Mouse (Mus musculus): ENCODE measurements around the gene Myo1e.

The Myo1e gene

GRCm38 (mm10) chr9:70379502-70380467, 172.6 kb downstream of the Myo1e start:
- peak; percentile 20 for DNase-seq

- DNase-seq = no peak
These were observed 174.9 kb downstream of the Myo1e start for GRCm38 (mm10) chr9:70382091-70382490.

GRCm38 (mm10) chr9:70383750-70384149, 176.6 kb downstream of the Myo1e start:
- DNase-seq = peak; percentile 19

GRCm38 (mm10) chr9:70384494-70384893, 177.3 kb downstream of the Myo1e start:
- DNase-seq = no peak

- no peak for DNase-seq
These were observed 178.0 kb downstream of the Myo1e start for GRCm38 (mm10) chr9:70384958-70385728.

GRCm38 (mm10) chr9:70387410-70388119, 180.4 kb downstream of the Myo1e start:
- no peak for DNase-seq

- DNase-seq = no peak
These were observed 182.4 kb downstream of the Myo1e start for GRCm38 (mm10) chr9:70389548-70389947.

- DNase-seq = no peak
These were observed 183.9 kb downstream of the Myo1e start for GRCm38 (mm10) chr9:70391042-70391441.

GRCm38 (mm10) chr9:70391660-70392562, 184.8 kb downstream of the Myo1e start:
- no peak for DNase-seq

GRCm38 (mm10) chr9:70392563-70392907, 185.4 kb downstream of the Myo1e start:
- peak; percentile 78 for DNase-seq

- DNase-seq = peak; percentile 14
These were observed 188.5 kb downstream of the Myo1e start for GRCm38 (mm10) chr9:70395617-70396016.

- DNase-seq = no peak
These were observed 188.9 kb downstream of the Myo1e start for GRCm38 (mm10) chr9:70396083-70396482.

- no peak for DNase-seq
These were observed 194.9 kb downstream of the Myo1e start for GRCm38 (mm10) chr9:70401937-70402539.

- no peak for DNase-seq
These were observed 199.4 kb downstream of the Myo1e start for GRCm38 (mm10) chr9:70406596-70406995.

- DNase-seq = no peak
These were observed 201.6 kb downstream of the Myo1e start for GRCm38 (mm10) chr9:70408791-70409190.

GRCm38 (mm10) chr9:70409743-70410142, 202.6 kb downstream of the Myo1e start:
- DNase-seq = no peak

- DNase-seq = no peak
These were observed 203.5 kb downstream of the Myo1e start for GRCm38 (mm10) chr9:70410668-70411067.

GRCm38 (mm10) chr9:70413038-70413437, 205.9 kb downstream of the Myo1e start:
- DNase-seq = no peak

- peak; percentile 16 for DNase-seq
These were observed 209.3 kb downstream of the Myo1e start for GRCm38 (mm10) chr9:70416412-70416811.

GRCm38 (mm10) chr9:70421257-70422056, 214.3 kb downstream of the Myo1e start, which contains the start of gene Ccnb2:
TSS of gene Ccnb2 (minus strand) at chr9:70421547.
- DNase-seq = peak; percentile 98

- DNase-seq = no peak
These were observed 215.5 kb downstream of the Myo1e start for GRCm38 (mm10) chr9:70422661-70423060.

All from embryo, embryonic 11 days (tissue).